Mouse (Mus musculus) embryonic facial prominence, embryonic 15.5 days (tissue): ENCODE measurements around the gene Pi4kb. TPM values are rescaled to one million over a fixed set of nuclear protein-coding genes. Genes with fewer than 3 reads are reported as not detected.

Source experiments
- ATAC-seq: fragments of 200-750 bp; cut with Nextera tagmentation; 2 replicates; pipeline ENCODE4 v1.8.0; 2017; ENCODE audit warnings: low read depth, moderate TSS enrichment; ENCODE audit not compliant: insufficient number of reproducible peaks, low FRiP score, low TSS enrichment
- H3K27ac ChIP-seq: fragments of 300-500 bp; sonication (generic); replicated peaks from 2 replicates; pipeline ENCODE4 v1.5.1; 2015; ENCODE audit warnings: mild to moderate bottlenecking, inconsistent platforms
- H3K27me3 ChIP-seq: fragments of 300-500 bp; sonication (generic); 2 replicates; pipeline ENCODE4 v1.6.1; 2015; ENCODE audit warnings: inconsistent platforms
- H3K36me3 ChIP-seq: fragments of 300-500 bp; sonication (generic); 2 replicates; pipeline ENCODE4 v1.6.1; 2015; ENCODE audit warnings: mild to moderate bottlenecking, inconsistent platforms
- H3K4me1 ChIP-seq: fragments of 300-500 bp; sonication (generic); 2 replicates; pipeline ENCODE4 v1.6.1; 2015; ENCODE audit warnings: inconsistent platforms
- H3K4me2 ChIP-seq: fragments of 300-500 bp; sonication (generic); replicated peaks from 2 replicates; pipeline ENCODE4 v1.6.1; 2015; ENCODE audit warnings: mild to moderate bottlenecking, inconsistent platforms
- H3K4me3 ChIP-seq: fragments of 300-500 bp; sonication (generic); replicated peaks from 2 replicates; pipeline ENCODE4 v1.5.1; 2015; ENCODE audit warnings: mild to moderate bottlenecking, inconsistent platforms
- H3K9ac ChIP-seq: fragments of 300-500 bp; sonication (generic); 2 replicates; pipeline ENCODE4 v1.6.1; 2015; ENCODE audit warnings: inconsistent platforms
- H3K9me3 ChIP-seq: fragments of 300-500 bp; sonication (generic); replicated peaks from 2 replicates; pipeline ENCODE4 v1.6.1; 2016; ENCODE audit warnings: inconsistent platforms
- WGBS: fragments of 180-500 bp; shearing (Covaris S2); methylation state at CpG from one replicate; pipeline ENCODE4 v1.1.7; 2015; 5-methylcytosine and 5-hydroxymethylcytosine counted together
- polyA plus RNA-seq: library from polyadenylated mRNA; unstranded; fragments of >200 nt; fragmentation: Nextera tagmentation; extraction: Ambion mirVana; gene quantifications from 2 replicates; pipeline ENCODE4 v1.2.1, GENCODE M21; 2015

Gene Pi4kb
- polyA plus RNA-seq, 1 experiment from 2014 or later, result 29.0 TPM

GRCm38 (mm10) chr3:95002569-95002968 is 28.0 kb downstream of the Pi4kb start:
- Histone ChIP-seq H3K4me1 (no peaks in the 10 kb centered on the region), H3K4me2 (no peak overlapping the region), H3K9me3 (no peaks in the 10 kb centered on the region), H3K27me3 (no peaks in the 10 kb centered on the region), H3K4me3 (no peak overlapping the region), H3K9ac (no peak overlapping the region), H3K27ac (no peak overlapping the region), H3K36me3 (peaks cover 86% of the 10 kb centered on the region)
- 89% methylated on average over 4 of the region's 4 CpGs for WGBS
- no peak for ATAC-seq

DNA sequence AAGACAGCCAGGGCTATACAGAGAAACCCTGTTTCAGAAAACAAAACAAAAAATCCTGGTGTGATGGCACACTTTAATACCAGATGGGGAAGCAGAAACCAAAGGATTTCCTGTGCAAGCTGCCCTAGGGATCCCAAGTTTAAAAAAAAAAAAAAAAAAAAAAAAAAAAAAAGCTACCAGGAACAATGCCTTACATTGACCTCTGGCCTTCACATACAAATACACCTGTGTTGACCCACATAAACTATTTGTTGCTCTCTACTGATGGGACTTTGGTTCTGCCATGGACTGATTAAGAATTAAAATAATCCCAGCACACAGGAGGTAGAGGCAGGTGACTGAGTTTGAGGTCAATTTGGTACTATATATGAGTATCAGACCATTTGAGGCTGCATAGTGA is 28.7 kb downstream of the Pi4kb start:
- no peak overlapping the region for H3K9ac ChIP-seq
- H3K27me3 ChIP-seq, result no peaks in the 10 kb centered on the region
- H3K4me1 ChIP-seq, result no peaks in the 10 kb centered on the region
- H3K27ac ChIP-seq, result no peak overlapping the region
- H3K4me2 ChIP-seq, result no peak overlapping the region
- no peak overlapping the region for H3K4me3 ChIP-seq
- no peak for ATAC-seq
- peaks cover 86% of the 10 kb centered on the region for H3K36me3 ChIP-seq
- no peaks in the 10 kb centered on the region for H3K9me3 ChIP-seq

GRCm38 (mm10) chr3:95005651-95006050 is 31.1 kb downstream of the Pi4kb start:
- WGBS, result 85% methylated on average over 3 of the region's 3 CpGs

GRCm38 (mm10) chr3:95007706-95008105 is 33.2 kb downstream of the Pi4kb start:
- H3K4me2 ChIP-seq, result no peak overlapping the region
- H3K4me1 ChIP-seq, result no peaks in the 10 kb centered on the region
- no peak overlapping the region for H3K4me3 ChIP-seq
- 81% methylated on average over 9 of the region's 9 CpGs for WGBS
- H3K9me3 ChIP-seq, result no peaks in the 10 kb centered on the region
- no peak overlapping the region for H3K9ac ChIP-seq
- ATAC-seq, result no peak; the same call in 1 of the 2 replicates
- no peak overlapping the region for H3K27ac ChIP-seq
- H3K27me3 ChIP-seq, result no peaks in the 10 kb centered on the region
- H3K36me3 ChIP-seq, result peaks cover 95% of the 10 kb centered on the region

More at GRCm38 (mm10) chr3:95005651-95006050, 31.1 kb downstream of the Pi4kb start:
- H3K4me3 ChIP-seq, result no peak overlapping the region
- no peaks in the 10 kb centered on the region for H3K4me1 ChIP-seq
- no peaks in the 10 kb centered on the region for H3K27me3 ChIP-seq
- no peak for ATAC-seq
- H3K9me3 ChIP-seq, result no peaks in the 10 kb centered on the region
- peaks cover 93% of the 10 kb centered on the region for H3K36me3 ChIP-seq
- no peak overlapping the region for H3K27ac ChIP-seq
- H3K4me2 ChIP-seq, result no peak overlapping the region
- no peak overlapping the region for H3K9ac ChIP-seq

- Histone ChIP-seq H3K27ac (no peak overlapping the region), H3K9ac (no peak overlapping the region), H3K4me3 (no peak overlapping the region), H3K9me3 (no peaks in the 10 kb centered on the region), H3K27me3 (no peaks in the 10 kb centered on the region), H3K36me3 (peaks cover 70% of the 10 kb centered on the region), H3K4me2 (no peak overlapping the region), H3K4me1 (peaks cover 18% of the 10 kb centered on the region)
- ATAC-seq, result no peak
- WGBS, result 87% methylated on average over 7 of the region's 7 CpGs
Measured at GRCm38 (mm10) chr3:95010396-95010795, 35.9 kb downstream of the Pi4kb start.

GRCm38 (mm10) chr3:95012982-95013381 is 38.5 kb downstream of the Pi4kb start:
- Histone ChIP-seq H3K4me3 (0 out of 2 replicates have a peak overlapping the region, but pooled peaks have one; percentile 89), H3K36me3 (peaks cover 45% of the 10 kb centered on the region), H3K4me2 (peak overlapping the region; percentile 68; the same call in 1 of the 2 replicates), H3K27me3 (no peaks in the 10 kb centered on the region), H3K9ac (no peak overlapping the region), H3K4me1 (peaks cover 25% of the 10 kb centered on the region), H3K27ac (no peak overlapping the region), H3K9me3 (no peaks in the 10 kb centered on the region)
- no peak for ATAC-seq
- 73% methylated on average over 3 of the region's 3 CpGs for WGBS

DNA sequence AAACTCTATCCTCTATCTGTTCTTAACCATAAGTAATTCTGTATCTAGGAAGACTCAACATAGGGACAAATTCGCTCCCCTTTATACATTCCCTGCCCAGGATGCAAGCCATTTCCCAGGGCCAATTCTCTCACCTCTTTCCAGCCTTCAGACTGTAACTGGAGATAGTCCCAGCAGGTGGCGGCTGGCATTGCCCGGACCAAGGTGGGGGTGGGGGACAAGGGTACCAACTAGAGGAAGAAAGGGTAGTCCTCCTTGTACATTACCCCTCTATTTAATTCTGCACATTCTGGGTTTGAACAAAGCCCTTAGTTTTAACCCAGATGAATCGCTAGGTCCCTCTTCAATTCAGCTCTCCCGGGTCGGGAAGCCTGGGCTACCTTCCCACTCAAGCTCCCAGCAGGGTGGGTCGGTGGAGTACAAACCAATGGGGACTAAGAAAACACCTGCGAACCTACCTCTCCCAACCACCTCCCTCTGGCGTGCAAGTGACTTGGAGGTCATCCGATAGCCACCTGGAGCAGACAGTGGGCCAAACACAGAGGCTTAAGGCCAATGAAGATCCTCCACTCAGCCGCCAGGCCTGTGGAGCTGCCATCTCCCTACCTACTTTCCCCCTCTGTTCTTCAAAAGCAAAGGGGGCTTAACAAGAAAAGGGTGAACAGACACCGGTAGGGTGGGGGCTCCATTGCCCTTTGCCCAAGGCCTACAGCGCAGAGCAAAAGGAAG is 39.3 kb downstream of the Pi4kb start:
- H3K36me3 ChIP-seq, result peaks cover 36% of the 10 kb centered on the region
- H3K27me3 ChIP-seq, result no peaks in the 10 kb centered on the region
- H3K9ac ChIP-seq, result peak overlapping the region; percentile 69
- peak overlapping the region; percentile 68 for H3K4me2 ChIP-seq
- peak overlapping the region; percentile 41; the same call in 1 of the 2 replicates for H3K27ac ChIP-seq
- peak overlapping the region; percentile 89 for H3K4me3 ChIP-seq
- no peak for ATAC-seq
- peaks cover 25% of the 10 kb centered on the region for H3K4me1 ChIP-seq
- WGBS, result 15% methylated on average over 13 of the region's 13 CpGs
- no peaks in the 10 kb centered on the region for H3K9me3 ChIP-seq

GRCm38 (mm10) chr3:95014428-95015151 is 40.1 kb downstream of the Pi4kb start:
- H3K4me2 ChIP-seq, result peak overlapping the region; percentile 68
- H3K9me3 ChIP-seq, result no peaks in the 10 kb centered on the region
- H3K36me3 ChIP-seq, result peaks cover 29% of the 10 kb centered on the region
- peak overlapping the region; percentile 69 for H3K9ac ChIP-seq
- peak overlapping the region; percentile 96 for H3K27ac ChIP-seq
- no peaks in the 10 kb centered on the region for H3K27me3 ChIP-seq
- peaks cover 25% of the 10 kb centered on the region for H3K4me1 ChIP-seq
- under 1% methylated on average over 44 of the region's 44 CpGs for WGBS
- no peak for ATAC-seq
- peak overlapping the region; percentile 89 for H3K4me3 ChIP-seq

DNA sequence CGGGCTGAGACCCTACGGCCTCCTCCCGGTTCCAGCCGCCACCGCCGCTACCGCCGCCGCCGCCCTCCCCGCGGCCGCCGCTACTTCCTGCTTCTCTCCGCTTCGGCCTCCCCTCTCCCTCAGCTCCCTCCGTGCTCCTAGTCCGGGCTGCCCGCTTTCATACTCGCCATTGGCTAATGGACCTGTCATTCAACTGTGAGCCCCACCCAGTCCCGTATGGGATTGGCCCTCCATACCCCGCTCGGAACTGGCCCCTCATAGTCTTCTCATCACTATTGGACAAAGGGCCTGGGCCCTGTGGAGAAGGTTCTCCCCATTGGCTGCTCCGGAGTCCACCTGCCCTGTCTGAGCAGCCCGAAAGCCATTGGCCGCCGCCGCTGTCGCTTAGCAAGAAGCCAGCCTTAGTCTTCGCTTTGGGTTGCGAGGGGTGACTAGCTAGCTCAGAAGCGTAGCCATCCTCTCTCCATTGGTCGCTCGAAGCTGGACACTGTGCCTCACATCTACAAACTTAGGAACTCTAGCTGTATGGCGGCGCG is 40.9 kb downstream of the Pi4kb start, which contains the start of gene Zfp687:
Gene Zfp687, minus strand, starts transcription at position 112 of the 536 bp plus-strand sequence.
- peaks cover 21% of the 10 kb centered on the region for H3K36me3 ChIP-seq
- H3K4me1 ChIP-seq, result peaks cover 25% of the 10 kb centered on the region
- peak within 1 kb of the TSS; percentile 68 for H3K4me2 ChIP-seq
- H3K9me3 ChIP-seq, result no peaks in the 10 kb centered on the region
- H3K4me3 ChIP-seq, result peak within 1 kb of the TSS; percentile 89
- whole genome bisulfite sequencing, result under 1% methylated on average over 36 of the region's 37 CpGs
- H3K27ac ChIP-seq, result peak within 1 kb of the TSS; percentile 96
- peak within 1 kb of the TSS; percentile 69 for H3K9ac ChIP-seq
- H3K27me3 ChIP-seq, result no peaks in the 10 kb centered on the region
- ATAC-seq, result peak; percentile 99

DNA sequence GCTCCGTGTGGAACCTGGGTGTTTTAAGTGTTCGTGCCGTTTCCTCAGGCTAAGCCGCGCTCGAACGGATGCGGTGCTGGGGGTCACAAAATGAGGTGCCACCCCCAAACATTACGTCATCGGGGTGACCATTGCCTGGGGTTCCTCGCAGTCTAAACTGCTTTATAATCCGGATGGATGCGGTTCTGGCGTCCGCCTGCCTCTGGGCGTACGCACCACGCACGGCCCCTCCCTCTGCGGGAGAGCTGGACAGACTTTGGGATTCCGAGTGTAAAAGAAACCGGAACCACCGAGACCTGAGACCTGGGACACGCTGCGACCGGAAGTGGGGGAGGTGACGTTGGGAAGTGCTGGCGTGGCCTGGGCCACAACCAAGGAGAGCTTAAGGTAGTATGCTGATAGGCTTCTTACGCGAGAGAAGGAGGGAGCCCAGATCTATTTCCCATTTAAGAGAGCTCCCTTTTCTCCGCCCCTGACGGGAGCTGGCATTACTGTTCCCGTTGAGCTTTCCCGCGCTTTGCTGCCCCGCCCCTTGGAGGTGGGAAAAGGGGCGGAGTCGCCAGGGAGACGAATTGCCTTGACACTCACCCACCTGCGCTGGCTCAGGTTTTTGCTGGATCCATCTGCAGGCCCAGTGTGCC is 41.5 kb downstream of the Pi4kb start:
- ATAC-seq, result peak; percentile 71
- peak overlapping the region; percentile 89 for H3K4me3 ChIP-seq
- peak overlapping the region; percentile 21 for H3K9ac ChIP-seq
- H3K9me3 ChIP-seq, result no peaks in the 10 kb centered on the region
- H3K4me1 ChIP-seq, result peaks cover 25% of the 10 kb centered on the region
- WGBS, result under 1% methylated on average over 40 of the region's 40 CpGs
- H3K27me3 ChIP-seq, result no peaks in the 10 kb centered on the region
- H3K27ac ChIP-seq, result peak overlapping the region; percentile 96
- peaks cover 15% of the 10 kb centered on the region for H3K36me3 ChIP-seq
- peak overlapping the region; percentile 68 for H3K4me2 ChIP-seq

DNA sequence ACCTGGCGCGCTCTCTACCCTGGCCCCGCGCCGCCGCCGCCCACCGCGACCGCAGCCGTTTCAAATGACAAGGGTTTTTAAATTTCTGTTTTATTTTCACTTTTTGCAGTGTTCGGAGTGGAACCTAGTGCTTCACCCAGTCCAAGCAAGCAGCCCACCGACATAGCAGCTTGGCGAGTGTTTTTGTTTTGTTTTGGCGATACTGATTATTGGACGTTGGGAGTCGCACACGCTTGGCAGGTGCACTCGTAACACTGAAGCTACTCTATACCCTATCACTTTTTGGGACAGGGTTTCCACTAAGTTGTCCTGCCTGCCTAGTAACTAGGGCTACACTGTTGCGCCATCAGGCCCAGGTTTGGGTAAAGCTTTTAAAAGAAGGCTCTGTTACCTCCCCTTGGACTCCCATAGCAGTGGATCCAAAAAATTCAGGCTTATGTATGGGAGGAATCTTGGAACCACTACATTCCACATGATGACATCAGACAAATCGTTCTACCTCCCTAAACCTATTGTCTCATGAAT is 42.1 kb downstream of the Pi4kb start:
- no peak for ATAC-seq
- Histone ChIP-seq H3K36me3 (peaks cover 9% of the 10 kb centered on the region), H3K4me2 (peak overlapping the region; percentile 68), H3K27me3 (no peaks in the 10 kb centered on the region), H3K9ac (peak overlapping the region; percentile 21), H3K27ac (peak overlapping the region; percentile 96), H3K4me1 (peaks cover 25% of the 10 kb centered on the region), H3K9me3 (no peaks in the 10 kb centered on the region), H3K4me3 (peak overlapping the region; percentile 89)
- WGBS, result 3% methylated on average over 21 of the region's 21 CpGs
